34 mouse cellular contexts compared by ENCODE assay signal in the genomic region with DNA sequence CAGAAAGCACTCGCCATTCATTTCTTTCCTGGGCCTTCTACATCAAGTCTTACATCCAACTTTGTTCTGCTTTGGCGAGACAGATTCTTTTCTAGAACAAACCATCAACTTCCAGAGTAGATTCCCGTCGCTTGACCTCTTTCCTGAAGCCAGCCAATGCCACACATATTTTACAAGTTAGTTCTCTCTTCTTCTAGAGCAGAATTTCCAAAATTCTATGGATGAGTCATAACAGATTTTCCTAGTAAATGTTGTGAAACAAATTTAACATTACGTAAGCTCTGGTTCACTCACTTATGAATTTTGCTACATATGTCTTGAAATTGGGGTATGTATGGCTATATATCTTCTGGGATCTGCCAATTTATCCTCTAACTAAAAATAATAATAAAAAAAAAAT. TPM values are rescaled to one million over a fixed set of nuclear protein-coding genes. Genes with fewer than 3 reads are reported as not detected.
DNase-seq lines count a peak whose midpoint lies in the region; ATAC-seq and TF ChIP-seq lines count a peak whose summit lies in the region.
"Had no signal": no experiment of that assay in that cellular context is flagged by ENCODE, and none has a peak within 500 bp of the region (broad histone marks: within the 10 kb centered on the region; RNA-seq: fewer than 3 reads in every experiment).

No protein-coding gene starts in this region.

- no peak for ATAC-seq in lung, postnatal 0 days
- peak; percentile 16; the same call in 1 of the 2 replicates for ATAC-seq in megakaryocyte progenitor cell, adult 5-6 weeks (replicated peaks; ENCODE audit: poor library complexity)
- ATAC-seq: forebrain, embryonic 14.5 days; inflammation-experienced regulatory T-cells, adult 6 months; midbrain, embryonic 15.5 days had no signal

- H3K4me1 ChIP-seq in lung, postnatal 0 days (ENCODE audit: insufficient read depth, low read depth, low read length) = 0 out of 2 replicates have a peak, but pooled peaks cover 3% of the 10 kb centered on the region
- peaks cover 9% of the 10 kb centered on the region; the same call in 1 of the 2 replicates for H3K4me1 ChIP-seq in brown adipose tissue, adult 24 weeks (ENCODE audit: control insufficient read depth, insufficient read depth, insufficient read length, low read length)
- H3K4me1 ChIP-seq in thymus, adult 2 months (replicated peaks; ENCODE audit: control insufficient read depth, insufficient read depth, low read length) = 0 out of 2 replicates have a peak, but pooled peaks cover 2% of the 10 kb centered on the region
- H3K4me1 ChIP-seq: hindbrain, embryonic 10.5 days; hindbrain, embryonic 15.5 days; midbrain, embryonic 10.5 days; midbrain, embryonic 15.5 days; neural tube, embryonic 15.5 days had no signal

- 0 out of 2 replicates have a peak, but pooled peaks have one; percentile 21 for TF ChIP-seq EP300 in lung, postnatal 0 days (IDR thresholded peaks at IDR 0.05)

- no peak overlapping the region for H3K4me3 ChIP-seq in lung, postnatal 0 days (ENCODE audit: low read depth, low read length)
- no peak overlapping the region for H3K4me3 ChIP-seq in brown adipose tissue, adult 24 weeks (ENCODE audit: insufficient read depth, low read depth, low read length)
- no peak overlapping the region for H3K4me3 ChIP-seq in thymus, adult 2 months (ENCODE audit: control insufficient read depth, insufficient read depth, low read length)
- H3K4me3 ChIP-seq: embryonic facial prominence, embryonic 13.5 days; gastrocnemius, adult 2 months; hindbrain, embryonic 10.5 days; hindbrain, embryonic 15.5 days; kidney, embryonic 15.5 days; liver, embryonic 13.5 days; midbrain, embryonic 10.5 days; midbrain, embryonic 15.5 days; neural tube, embryonic 15.5 days; stomach, embryonic 15.5 days had no signal

- no peaks in the 10 kb centered on the region for H3K27me3 ChIP-seq in lung, postnatal 0 days (replicated peaks; ENCODE audit: insufficient read depth, low read length)
- H3K27me3 ChIP-seq in thymus, adult 2 months (ENCODE audit: control insufficient read depth, insufficient read depth, low read length) = no peaks in the 10 kb centered on the region
- H3K27me3 ChIP-seq: embryonic facial prominence, embryonic 13.5 days; hindbrain, embryonic 15.5 days; kidney, embryonic 15.5 days; liver, embryonic 13.5 days; midbrain, embryonic 15.5 days; neural tube, embryonic 15.5 days; stomach, embryonic 15.5 days had no signal

- TF ChIP-seq CTCF in lung, postnatal 0 days (IDR thresholded peaks at IDR 0.05) = no peak
- TF ChIP-seq CTCF in thymus, adult 2 months (IDR thresholded peaks at IDR 0.05; ENCODE audit: borderline replicate concordance, control insufficient read depth, extremely low read depth, insufficient read depth, low read length, poor library complexity) = no peak

- no peak for TF ChIP-seq POLR2A in thymus, adult 2 months (IDR thresholded peaks at IDR 0.05; ENCODE audit: control insufficient read depth, extremely low read depth, insufficient read depth, low read length, poor library complexity)

- H3K27ac ChIP-seq in lung, postnatal 0 days (ENCODE audit: low read length) = no peak overlapping the region
- peak overlapping the region; percentile 60 for H3K27ac ChIP-seq in brown adipose tissue, adult 24 weeks (replicated peaks; ENCODE audit: low read depth, low read length)
- H3K27ac ChIP-seq in thymus, adult 2 months (ENCODE audit: control insufficient read depth, insufficient read depth, low read length) = no peak overlapping the region
- H3K27ac ChIP-seq: embryonic facial prominence, embryonic 13.5 days; gastrocnemius, adult 2 months; hindbrain, embryonic 10.5 days; hindbrain, embryonic 15.5 days; kidney, embryonic 15.5 days; liver, embryonic 13.5 days; midbrain, embryonic 10.5 days; midbrain, embryonic 15.5 days; neural tube, embryonic 15.5 days; stomach, embryonic 15.5 days had no signal

- H3K9ac ChIP-seq in lung, postnatal 0 days (replicated peaks; ENCODE audit: low read depth) = no peak overlapping the region
- H3K9ac ChIP-seq: embryonic facial prominence, embryonic 13.5 days; hindbrain, embryonic 15.5 days; kidney, embryonic 15.5 days; liver, embryonic 13.5 days; lung, embryonic 14.5 days; midbrain, embryonic 15.5 days; neural tube, embryonic 15.5 days; stomach, embryonic 15.5 days had no signal

- no peak overlapping the region for H3K4me2 ChIP-seq in lung, postnatal 0 days (replicated peaks; ENCODE audit: low read depth, low read length)
- H3K4me2 ChIP-seq: embryonic facial prominence, embryonic 13.5 days; hindbrain, embryonic 15.5 days; kidney, embryonic 15.5 days; liver, embryonic 13.5 days; lung, embryonic 14.5 days; midbrain, embryonic 15.5 days; neural tube, embryonic 15.5 days; stomach, embryonic 15.5 days had no signal

- H3K9me3 ChIP-seq in lung, postnatal 0 days (ENCODE audit: low read length) = no peaks in the 10 kb centered on the region
- H3K9me3 ChIP-seq: embryonic facial prominence, embryonic 13.5 days; G1E; hindbrain, embryonic 10.5 days; hindbrain, embryonic 15.5 days; kidney, embryonic 15.5 days; liver, embryonic 13.5 days; midbrain, embryonic 10.5 days; midbrain, embryonic 15.5 days; neural tube, embryonic 15.5 days; stomach, embryonic 15.5 days had no signal

- no peaks in the 10 kb centered on the region for H3K36me3 ChIP-seq in lung, postnatal 0 days (ENCODE audit: insufficient read depth, low read length)
- H3K36me3 ChIP-seq in thymus, adult 2 months (ENCODE audit: control insufficient read depth, insufficient read depth, low read length) = no peaks in the 10 kb centered on the region
- H3K36me3 ChIP-seq: embryonic facial prominence, embryonic 13.5 days; G1E; hindbrain, embryonic 15.5 days; kidney, embryonic 15.5 days; liver, embryonic 13.5 days; midbrain, embryonic 10.5 days; midbrain, embryonic 15.5 days; neural tube, embryonic 15.5 days; stomach, embryonic 15.5 days had no signal

- WGBS in lung, postnatal 0 days = 67% methylated on average over 5 of the region's 5 CpGs
- 94% methylated on average over 5 of the region's 5 CpGs for WGBS in thymus, adult 2 months

- DNase-seq in lung, postnatal 0 days (ENCODE audit: low spot score) = peak; percentile 76
- DNase-seq in lung, adult 18-20 months = no peak
- DNase-seq in Muller cell, postnatal 12 days (ENCODE audit: inconsistent ontology term) = peak; percentile 75
- no peak for DNase-seq in thymus, adult 2 months
- DNase-seq in kidney, adult 11 months = no peak
- DNase-seq in testis, postnatal 14 days (ENCODE audit: low spot score) = no peak
- DNase-seq: adrenal gland, adult 2 months; adrenal gland, postnatal 36 days; cerebellum, adult 11-12 months; cerebellum, adult 9-11 months; embryo, embryonic 11 days; gastrocnemius, adult 2 months; gastrocnemius, postnatal 36 days; heart, postnatal 14 days; kidney, adult 18-20 months; kidney, postnatal 25 days; liver, embryonic 13.5 days; lung, postnatal 4 days; right cerebral cortex, postnatal 25 days; thymus, postnatal 25 days had no signal

RNA-seq across cellular contexts. Expression of a gene that starts 13.0 kb away (rescaled TPM):
- polyA plus RNA-seq in lung, postnatal 0 days (2015; fragmentation: Nextera tagmentation; extraction: Ambion mirVana) = 15.4 and 17.0 TPM in 2 replicates
- polyA plus RNA-seq in brown adipose tissue, adult 24 weeks (2012; ENCODE audit: insufficient read depth, insufficient read length, missing spikeins) = 5.7 and 8.3 TPM in 2 replicates
- 1.1 and 1.3 TPM in 2 replicates for total RNA-seq in megakaryocyte progenitor cell, adult 5-6 weeks (2015)
- total RNA-seq in megakaryocyte progenitor cell, adult 5-6 weeks (2017) = 0.79 and 0.91 TPM in 2 replicates
- polyA plus RNA-seq in thymus, adult 2 months (2012; rRNA removed) = 6.3 and 7.5 TPM in 2 replicates
- polyA plus RNA-seq: G1E had no signal

Comparison
In these comparisons a context has a peak if more than half of its experiments do, and no peak if none do; other contexts are left out.
1. DNase-seq: peak in lung, postnatal 0 days (single experiment) and Muller cell, postnatal 12 days (single experiment); none in lung, adult 18-20 months (0 of 2), thymus, adult 2 months (single experiment), kidney, adult 11 months (single experiment) and testis, postnatal 14 days (single experiment).